In the genomic region with DNA sequence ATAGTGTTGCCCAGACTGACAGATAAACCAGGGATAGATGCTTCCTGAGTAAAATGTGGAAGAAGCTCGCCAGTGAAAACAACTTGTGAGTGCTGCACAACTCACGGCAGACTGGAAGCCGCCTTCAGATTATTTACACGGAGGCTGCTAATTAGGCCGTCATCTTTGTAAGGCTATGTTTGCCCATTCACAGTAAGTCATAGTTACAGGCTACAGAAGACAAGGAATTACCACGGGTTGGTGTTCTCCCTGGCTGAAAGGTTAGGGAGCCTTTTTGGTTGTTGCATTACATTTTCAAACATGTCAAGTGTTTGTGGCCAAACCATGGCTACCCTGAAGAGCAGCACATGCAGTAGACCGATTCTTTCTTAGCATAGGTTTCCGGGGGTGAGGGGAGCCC, we compare ENCODE assay signal across 11 mouse cellular contexts. TPM values are rescaled to one million over a fixed set of nuclear protein-coding genes. Genes with fewer than 3 reads are reported as not detected.
DNase-seq lines count a peak whose midpoint lies in the region; ATAC-seq lines count a peak whose summit lies in the region.
"Had no signal": no experiment of that assay in that cellular context is flagged by ENCODE, and none has a peak within 500 bp of the region (broad histone marks: within the 10 kb centered on the region; RNA-seq: fewer than 3 reads in every experiment).

No protein-coding gene starts in this region.

- H3K36me3 ChIP-seq in heart, embryonic 16.5 days (ENCODE audit: control insufficient read depth, insufficient read depth): no peaks in the 10 kb centered on the region
- H3K36me3 ChIP-seq in midbrain, embryonic 11.5 days (ENCODE audit: control insufficient read depth, insufficient read depth, low read length): no peaks in the 10 kb centered on the region
- no peaks in the 10 kb centered on the region for H3K36me3 ChIP-seq in midbrain, embryonic 15.5 days (replicated peaks)
- H3K36me3 ChIP-seq in hindbrain, embryonic 12.5 days: no peaks in the 10 kb centered on the region
- H3K36me3 ChIP-seq in stomach, embryonic 14.5 days (ENCODE audit: control insufficient read depth, insufficient read depth, low read length): no peaks in the 10 kb centered on the region

- no peaks in the 10 kb centered on the region for H3K27me3 ChIP-seq in heart, embryonic 16.5 days (ENCODE audit: control insufficient read depth, insufficient read depth, low read length)
- H3K27me3 ChIP-seq in midbrain, embryonic 11.5 days (ENCODE audit: control insufficient read depth, insufficient read depth, low read length): no peaks in the 10 kb centered on the region
- no peaks in the 10 kb centered on the region; the same call in 1 of the 2 replicates for H3K27me3 ChIP-seq in midbrain, embryonic 15.5 days (replicated peaks)
- H3K27me3 ChIP-seq in hindbrain, embryonic 12.5 days: no peaks in the 10 kb centered on the region
- no peaks in the 10 kb centered on the region for H3K27me3 ChIP-seq in stomach, embryonic 14.5 days (ENCODE audit: control insufficient read depth, insufficient read depth, low read length)

- peak overlapping the region; percentile 84; the same call in 1 of the 2 replicates for H3K4me2 ChIP-seq in heart, embryonic 16.5 days (ENCODE audit: low read depth, low read length)
- peak overlapping the region; percentile 74 for H3K4me2 ChIP-seq in midbrain, embryonic 11.5 days
- H3K4me2 ChIP-seq in midbrain, embryonic 15.5 days: no peak overlapping the region
- H3K4me2 ChIP-seq in hindbrain, embryonic 12.5 days (replicated peaks): peak overlapping the region; percentile 84; the same call in 1 of the 2 replicates
- H3K4me2 ChIP-seq in stomach, embryonic 14.5 days (replicated peaks; ENCODE audit: low read depth, low read length): peak overlapping the region; percentile 80

- H3K9ac ChIP-seq in heart, embryonic 16.5 days (ENCODE audit: low read length): no peak overlapping the region
- H3K9ac ChIP-seq in midbrain, embryonic 11.5 days (ENCODE audit: low read length): no peak overlapping the region
- H3K9ac ChIP-seq in midbrain, embryonic 15.5 days: no peak overlapping the region
- H3K9ac ChIP-seq in hindbrain, embryonic 12.5 days: no peak overlapping the region
- H3K9ac ChIP-seq in stomach, embryonic 14.5 days (replicated peaks; ENCODE audit: low read depth, low read length): no peak overlapping the region
- H3K9ac ChIP-seq: liver, embryonic 14.5 days had no signal

- H3K27ac ChIP-seq in heart, embryonic 16.5 days (ENCODE audit: low read length): no peak overlapping the region
- no peak overlapping the region for H3K27ac ChIP-seq in midbrain, embryonic 11.5 days (ENCODE audit: low read depth, low read length)
- no peak overlapping the region for H3K27ac ChIP-seq in midbrain, embryonic 15.5 days
- no peak overlapping the region for H3K27ac ChIP-seq in hindbrain, embryonic 12.5 days
- H3K27ac ChIP-seq in stomach, embryonic 14.5 days (ENCODE audit: low read length): no peak overlapping the region
- H3K27ac ChIP-seq: layer of hippocampus, adult 2 months; liver, embryonic 14.5 days had no signal

- H3K9me3 ChIP-seq in heart, embryonic 16.5 days (replicated peaks; ENCODE audit: control insufficient read depth, low read length): no peaks in the 10 kb centered on the region
- no peaks in the 10 kb centered on the region for H3K9me3 ChIP-seq in midbrain, embryonic 11.5 days (ENCODE audit: control insufficient read depth, low read length)
- H3K9me3 ChIP-seq in midbrain, embryonic 15.5 days: no peaks in the 10 kb centered on the region
- H3K9me3 ChIP-seq in hindbrain, embryonic 12.5 days (replicated peaks): no peaks in the 10 kb centered on the region
- H3K9me3 ChIP-seq in stomach, embryonic 14.5 days (ENCODE audit: control insufficient read depth, low read depth, low read length): no peaks in the 10 kb centered on the region

- 50% methylated on average over 8 of the region's 8 CpGs for WGBS in heart, embryonic 16.5 days
- WGBS in midbrain, embryonic 11.5 days: 59% methylated on average over 8 of the region's 8 CpGs
- 53% methylated on average over 8 of the region's 8 CpGs for WGBS in midbrain, embryonic 15.5 days
- 57% methylated on average over 8 of the region's 8 CpGs for WGBS in hindbrain, embryonic 12.5 days
- WGBS in stomach, embryonic 14.5 days: 34% methylated on average over 8 of the region's 8 CpGs

- no peak overlapping the region; the same call in 1 of the 2 replicates for H3K4me3 ChIP-seq in heart, embryonic 16.5 days (ENCODE audit: low read length)
- no peak overlapping the region; the same call in 1 of the 2 replicates for H3K4me3 ChIP-seq in midbrain, embryonic 11.5 days (ENCODE audit: low read depth, low read length)
- H3K4me3 ChIP-seq in midbrain, embryonic 15.5 days: no peak overlapping the region
- no peak overlapping the region for H3K4me3 ChIP-seq in hindbrain, embryonic 12.5 days
- H3K4me3 ChIP-seq in stomach, embryonic 14.5 days (ENCODE audit: low read depth, low read length): 0 out of 2 replicates have a peak overlapping the region, but pooled peaks have one; percentile 96
- H3K4me3 ChIP-seq: layer of hippocampus, adult 2 months had no signal

- no peak for DNase-seq in heart, adult 8-10 months (ENCODE audit: low spot score)
- DNase-seq in midbrain, embryonic 11.5 days (ENCODE audit: low spot score, missing footprints): no peak
- no peak for DNase-seq in cerebellum, postnatal 25 days
- no peak for DNase-seq in ovary, postnatal 10 days (ENCODE audit: low spot score)
- DNase-seq: cerebellum, adult 9-10 months had no signal

- no peak for ATAC-seq in heart, embryonic 16.5 days (replicated peaks; ENCODE audit: extremely low read depth, insufficient read depth, low FRiP score)
- no peak for ATAC-seq in midbrain, embryonic 11.5 days (ENCODE audit: low FRiP score)
- no peak for ATAC-seq in midbrain, embryonic 15.5 days (replicated peaks)
- ATAC-seq in hindbrain, embryonic 12.5 days (ENCODE audit: low FRiP score): no peak
- no peak for ATAC-seq in stomach, embryonic 14.5 days (ENCODE audit: insufficient number of reproducible peaks, insufficient read depth, low FRiP score, low read depth)

- peaks cover 10% of the 10 kb centered on the region for H3K4me1 ChIP-seq in heart, embryonic 16.5 days (ENCODE audit: control insufficient read depth, insufficient read depth, low read length)
- H3K4me1 ChIP-seq in midbrain, embryonic 11.5 days (ENCODE audit: control insufficient read depth, insufficient read depth, low read length): peaks cover 9% of the 10 kb centered on the region
- H3K4me1 ChIP-seq in midbrain, embryonic 15.5 days: peaks cover 23% of the 10 kb centered on the region
- peaks cover 21% of the 10 kb centered on the region for H3K4me1 ChIP-seq in hindbrain, embryonic 12.5 days
- H3K4me1 ChIP-seq in stomach, embryonic 14.5 days (ENCODE audit: control insufficient read depth, insufficient read depth, low read length): peaks cover 14% of the 10 kb centered on the region

RNA-seq across cellular contexts. Expression of gene Igf2bp2, which starts 1.3 kb away (rescaled TPM):
- 34.5 and 38.0 TPM in 2 replicates for polyA plus RNA-seq in heart, embryonic 16.5 days (2015; fragmentation: Nextera tagmentation; extraction: Ambion mirVana)
- total RNA-seq in heart, adult 8-10 months (2022): 1 to 10 TPM; 3.6 to 4.4 (median 3.9) TPM
- 108 and 109 TPM in 2 replicates for polyA plus RNA-seq in midbrain, embryonic 11.5 days (2014; fragmentation: Nextera tagmentation; extraction: Ambion mirVana)
- 15.1 and 16.6 TPM in 2 replicates for polyA plus RNA-seq in midbrain, embryonic 15.5 days (2015; fragmentation: Nextera tagmentation; extraction: Ambion mirVana)
- 89.9 and 93.6 TPM in 2 replicates for polyA plus RNA-seq in hindbrain, embryonic 12.5 days (2016; fragmentation: Nextera tagmentation; extraction: Ambion mirVana)
- polyA plus RNA-seq in stomach, embryonic 14.5 days (2014; fragmentation: Nextera tagmentation; extraction: Ambion mirVana): 138 and 146 TPM in 2 replicates
